ENCODE assay signal across 26 mouse cellular contexts in genomic region chr11:83306700-83307253, GRCm38 (mm10). TPM values are rescaled to one million over a fixed set of nuclear protein-coding genes. Genes with fewer than 3 reads are reported as not detected.
A peak's percentile ranks its signal among the peaks of the same experiment; 100 is the strongest.
DNase-seq lines count a peak whose midpoint lies in the region; ATAC-seq and TF ChIP-seq lines count a peak whose summit lies in the region.
"Had no signal": no experiment of that assay in that cellular context is flagged by ENCODE, and none has a peak within 500 bp of the region (broad histone marks: within the 10 kb centered on the region; RNA-seq: fewer than 3 reads in every experiment).

No protein-coding gene starts in this region.

- in situ Hi-C loops in CH12.LX (cut with MboI; ENCODE audit: low pct_ligation_motif_present, low pct_unique_long_range_greater_than_20kb, low sequenced_read_pairs): no loop called here

- no peak for ATAC-seq in heart, embryonic 12.5 days (ENCODE audit: insufficient number of reproducible peaks, low FRiP score)
- ATAC-seq: CD4-positive, CD25-positive, alpha-beta regulatory T cell, adult 4 months; forebrain, embryonic 14.5 days; forebrain, embryonic 16.5 days had no signal

- dilution Hi-C loops in CH12.LX (cut with MboI; ENCODE audit: extremely low pct_ligation_motif_present, extremely low pct_unique_long_range_greater_than_20kb, low sequenced_read_pairs): no loop called here

- peak overlapping the region; percentile 33; the same call in 1 of the 2 replicates for H3K27ac ChIP-seq in layer of hippocampus, adult 2 months
- no peak overlapping the region for H3K27ac ChIP-seq in CH12.LX (ENCODE audit: insufficient read depth, low read depth)
- no peak overlapping the region for H3K27ac ChIP-seq in kidney, adult 2 months (ENCODE audit: insufficient read depth, low read depth, low read length)
- H3K27ac ChIP-seq in heart, embryonic 12.5 days (ENCODE audit: poor library complexity, severe bottlenecking): no peak overlapping the region
- H3K27ac ChIP-seq: embryonic facial prominence, embryonic 13.5 days; embryonic facial prominence, embryonic 15.5 days; forebrain, embryonic 10.5 days; forebrain, embryonic 12.5 days had no signal

- H3K9me3 ChIP-seq in CH12.LX (replicated peaks; ENCODE audit: low read length): no peaks in the 10 kb centered on the region
- no peaks in the 10 kb centered on the region for H3K9me3 ChIP-seq in heart, embryonic 12.5 days (replicated peaks)
- H3K9me3 ChIP-seq: embryonic facial prominence, embryonic 13.5 days; embryonic facial prominence, embryonic 15.5 days; forebrain, embryonic 10.5 days; forebrain, embryonic 12.5 days had no signal

- peaks cover 57% of the 10 kb centered on the region for H3K79me2 ChIP-seq in CH12.LX (replicated peaks; ENCODE audit: control insufficient read depth, extremely low read depth, insufficient read depth, poor library complexity, severe bottlenecking)

- TF ChIP-seq RAD21 in CH12.LX (IDR thresholded peaks at IDR 0.05; ENCODE audit: low read depth, low read length): no peak; the same call in 1 of the 2 replicates

- peaks cover 5 to 61% of the 10 kb centered on the region in 2 experiments for H3K4me1 ChIP-seq in CH12.LX (ENCODE audit: control insufficient read depth in 1 of 2, insufficient read depth in 2 of 2)
- H3K4me1 ChIP-seq in kidney, adult 2 months (ENCODE audit: control insufficient read depth, insufficient read depth, low read length): peaks cover 5% of the 10 kb centered on the region; the same call in 1 of the 2 replicates
- H3K4me1 ChIP-seq in heart, embryonic 12.5 days (replicated peaks): peaks cover 16% of the 10 kb centered on the region

- H3K4me3 ChIP-seq in layer of hippocampus, adult 2 months: no peak overlapping the region
- H3K4me3 ChIP-seq in CH12.LX (replicated peaks in 1 of 3; ENCODE audit: low read depth in 2 of 3, low read length in 2 of 3, poor library complexity in 1 of 3): no peak overlapping the region
- no peak overlapping the region for H3K4me3 ChIP-seq in kidney, adult 2 months (ENCODE audit: insufficient read depth, low read depth, low read length)
- H3K4me3 ChIP-seq in heart, embryonic 12.5 days: no peak overlapping the region
- H3K4me3 ChIP-seq: embryonic facial prominence, embryonic 13.5 days; embryonic facial prominence, embryonic 15.5 days; erythroblast, embryonic 14.5 days; forebrain, embryonic 10.5 days; forebrain, embryonic 12.5 days had no signal

- no peaks in the 10 kb centered on the region for H3K27me3 ChIP-seq in CH12.LX (replicated peaks)
- H3K27me3 ChIP-seq in kidney, adult 2 months (replicated peaks; ENCODE audit: control insufficient read depth, insufficient read depth, low read length): no peaks in the 10 kb centered on the region
- no peaks in the 10 kb centered on the region for H3K27me3 ChIP-seq in heart, embryonic 12.5 days (replicated peaks)
- H3K27me3 ChIP-seq: embryonic facial prominence, embryonic 13.5 days; embryonic facial prominence, embryonic 15.5 days; forebrain, embryonic 12.5 days had no signal

- peak; percentile 71 for TF ChIP-seq EP300 in CH12.LX (IDR thresholded peaks at IDR 0.05; ENCODE audit: low read length)

- TF ChIP-seq POLR2A in CH12.LX (IDR thresholded peaks at IDR 0.05; ENCODE audit: low read depth, low read length): no peak
- no peak for TF ChIP-seq POLR2A in kidney, adult 2 months (IDR thresholded peaks at IDR 0.05; ENCODE audit: low read depth, low read length)

- peaks cover 15 to 32% of the 10 kb centered on the region in 2 experiments for H3K36me3 ChIP-seq in CH12.LX (replicated peaks in 1 of 2; ENCODE audit: control insufficient read depth in 1 of 2, insufficient read depth in 1 of 2, low read length in 1 of 2)
- H3K36me3 ChIP-seq in kidney, adult 2 months (ENCODE audit: control insufficient read depth, insufficient read depth, low read length): no peaks in the 10 kb centered on the region; the same call in 1 of the 2 replicates
- peaks cover 23% of the 10 kb centered on the region for H3K36me3 ChIP-seq in heart, embryonic 12.5 days

- H3K4me2 ChIP-seq in CH12.LX (ENCODE audit: insufficient read depth, low read depth, poor library complexity, severe bottlenecking): no peak overlapping the region
- no peak overlapping the region for H3K4me2 ChIP-seq in heart, embryonic 12.5 days
- H3K4me2 ChIP-seq: embryonic facial prominence, embryonic 13.5 days; embryonic facial prominence, embryonic 15.5 days; forebrain, embryonic 12.5 days had no signal

- H3K9ac ChIP-seq in CH12.LX (ENCODE audit: insufficient read depth, low read depth): no peak overlapping the region
- H3K9ac ChIP-seq in heart, embryonic 12.5 days: no peak overlapping the region
- H3K9ac ChIP-seq: embryonic facial prominence, embryonic 13.5 days; embryonic facial prominence, embryonic 15.5 days; forebrain, embryonic 12.5 days had no signal

- DNase-seq in layer of hippocampus, adult 2 months (ENCODE audit: low spot score in 2 of 2): no peak
- DNase-seq in layer of hippocampus, adult 18-20 months (ENCODE audit: low spot score in 2 of 2): no peak
- DNase-seq in A20 (ENCODE audit: low read depth, low spot score): peak; percentile 57
- no peak for DNase-seq in CH12.LX (ENCODE audit: extremely low read depth)
- no peak for DNase-seq in kidney, adult 2 months
- DNase-seq: adrenal gland, adult 2 months; adrenal gland, postnatal 10 days; adrenal gland, postnatal 25 days; cerebellum, adult 11 months; cerebellum, adult 18-20 months; cerebellum, adult 8-10 months; cerebellum, adult 9-11 months; cerebellum, postnatal 14 days; cerebellum, postnatal 36 days; embryo, embryonic 11 days had no signal

- no peak for TF ChIP-seq CTCF in layer of hippocampus, adult 2 months (conservative IDR thresholded peaks at IDR 0.05)
- no peak for TF ChIP-seq CTCF in CH12.LX (conservative IDR thresholded peaks at IDR 0.05 in 1 of 2, IDR thresholded peaks at IDR 0.05 in 1 of 2; ENCODE audit: low read depth in 2 of 2, low read length in 2 of 2)
- no peak for TF ChIP-seq CTCF in kidney, adult 2 months (conservative IDR thresholded peaks at IDR 0.05; ENCODE audit: insufficient read depth, insufficient read length, low read depth, low read length)

- WGBS in kidney, adult 2 months: 69% methylated on average over 4 of the region's 4 CpGs
- 84% methylated on average over 4 of the region's 4 CpGs for WGBS in heart, embryonic 12.5 days

TF ChIP-seq in CH12.LX, 34 proteins besides CTCF, POLR2A, EP300 and RAD21:
- TF ChIP-seq IRF4 (IDR thresholded peaks at IDR 0.05; ENCODE audit: low read depth, low read length) (peak; percentile 92), NELFE (IDR thresholded peaks at IDR 0.05; ENCODE audit: low read depth, low read length) (no peak), USF2 (conservative IDR thresholded peaks at IDR 0.05; ENCODE audit: low read depth, low read length) (no peak), ETS1 (conservative IDR thresholded peaks at IDR 0.05; ENCODE audit: low read depth, low read length) (0 out of 2 replicates have a peak, but pooled peaks have one; percentile 16), UBTF (IDR thresholded peaks at IDR 0.05; ENCODE audit: low read depth, low read length) (no peak), SMC3 (IDR thresholded peaks at IDR 0.05; ENCODE audit: low read depth, low read length) (no peak), HCFC1 (IDR thresholded peaks at IDR 0.05; ENCODE audit: low read depth, low read length) (no peak; the same call in 1 of the 2 replicates), GABPA (IDR thresholded peaks at IDR 0.05; ENCODE audit: insufficient replicate concordance, low read depth, low read length) (no peak), MAZ (IDR thresholded peaks at IDR 0.05; ENCODE audit: low read depth, low read length) (0 out of 2 replicates have a peak, but pooled peaks have one; percentile 38), NRF1 (IDR thresholded peaks at IDR 0.05; ENCODE audit: low read depth, low read length) (0 out of 2 replicates have a peak, but pooled peaks have one; percentile 12), MYC (IDR thresholded peaks at IDR 0.05; ENCODE audit: low read depth, low read length) (no peak), SIN3A (IDR thresholded peaks at IDR 0.05; ENCODE audit: low read length) (peak; percentile 83), BHLHE40 (IDR thresholded peaks at IDR 0.05; ENCODE audit: low read depth, low read length) (peak; percentile 22), E2F4 (IDR thresholded peaks at IDR 0.05; ENCODE audit: insufficient replicate concordance, low read depth, low read length) (no peak), USF1 (IDR thresholded peaks at IDR 0.05; ENCODE audit: low read depth, low read length) (peak; percentile 48), ZMIZ1 (IDR thresholded peaks at IDR 0.05; ENCODE audit: low read depth, low read length) (no peak), MAX (IDR thresholded peaks at IDR 0.05; ENCODE audit: low read length) (peak; percentile 61), TCF12 (IDR thresholded peaks at IDR 0.05; ENCODE audit: low read depth, low read length) (0 out of 2 replicates have a peak, but pooled peaks have one; percentile 24), MXI1 (IDR thresholded peaks at IDR 0.05; ENCODE audit: low read depth, low read length) (peak; percentile 72; the same call in 1 of the 2 replicates)
TF ChIP-seq in CH12.LX: peak in this region for 10.

RNA-seq across cellular contexts. Expression of gene Pex12, which starts 4.4 kb away (rescaled TPM):
- total RNA-seq in layer of hippocampus, adult 2 months (2021): 10 to 100 TPM; 11.0 to 11.2 TPM
- total RNA-seq in layer of hippocampus, adult 18-20 months (2021): 10 to 100 TPM in 1 of 2 experiments, 1 to 10 TPM in 1; 9.9 to 12.9 TPM
- total RNA-seq in CH12.LX (2012; rRNA removed) (9.5 and 11.4 TPM in 2 replicates), CH12.LX (2014; rRNA removed) (6.3 and 8.2 TPM in 2 replicates)
- polyA plus RNA-seq in CH12.LX (2012; ENCODE audit: insufficient read length, low read depth): 30.6 and 30.7 TPM in 2 replicates
- polyA plus RNA-seq in kidney, adult 2 months (2012; rRNA removed): 11.4 and 11.8 TPM in 2 replicates
- polyA plus RNA-seq in heart, embryonic 12.5 days (2016; fragmentation: Nextera tagmentation; extraction: Ambion mirVana): 9.9 and 10.2 TPM in 2 replicates

RNA-seq across cellular contexts. Expression of gene Ap2b1, which starts 8.0 kb away (rescaled TPM):
- 100 to 1,000 TPM; 319 to 331 TPM for total RNA-seq in layer of hippocampus, adult 2 months (2021)
- total RNA-seq in layer of hippocampus, adult 18-20 months (2021): 100 to 1,000 TPM; 320 to 324 TPM
- total RNA-seq in CH12.LX (2012; rRNA removed) (59.1 and 60.1 TPM in 2 replicates), CH12.LX (2014; rRNA removed) (57.6 and 58.3 TPM in 2 replicates)
- polyA plus RNA-seq in CH12.LX (2012; ENCODE audit: insufficient read length, low read depth): 75.7 and 78.8 TPM in 2 replicates
- polyA plus RNA-seq in kidney, adult 2 months (2012; rRNA removed): 34.9 and 37.4 TPM in 2 replicates
- 53.8 and 58.7 TPM in 2 replicates for polyA plus RNA-seq in heart, embryonic 12.5 days (2016; fragmentation: Nextera tagmentation; extraction: Ambion mirVana)

RNA-seq across cellular contexts. Expression of gene Slfn14, which starts 20.3 kb away (rescaled TPM):
- total RNA-seq in layer of hippocampus, adult 2 months (2021): not detected
- total RNA-seq in layer of hippocampus, adult 18-20 months (2021): not detected
- total RNA-seq in CH12.LX (2012; rRNA removed): not detected in 2 replicates
- not detected in 2 replicates for total RNA-seq in CH12.LX (2014; rRNA removed)
- not detected in 2 replicates for polyA plus RNA-seq in CH12.LX (2012; ENCODE audit: insufficient read length, low read depth)
- polyA plus RNA-seq in kidney, adult 2 months (2012; rRNA removed): 0.03 TPM in 1 of 2 replicates, not detected in the other
- polyA plus RNA-seq in heart, embryonic 12.5 days (2016; fragmentation: Nextera tagmentation; extraction: Ambion mirVana): 3.0 and 3.4 TPM in 2 replicates
- total RNA-seq: adrenal gland, adult 2 months; adrenal gland, postnatal 25 days; common myeloid progenitor, adult 5-6 weeks; ES-E14 had no signal
- polyA plus RNA-seq: adrenal gland, adult 2 months; CD4-positive, CD25-positive, alpha-beta regulatory T cell, adult 4 months; forebrain, embryonic 14.5 days; forebrain, embryonic 16.5 days had no signal

Comparison
In these comparisons a context has a peak if more than half of its experiments do, and no peak if none do; other contexts are left out.
1. RNA of gene Ap2b1, which starts 8.0 kb away (total RNA-seq): 319 to 331 TPM in layer of hippocampus, adult 2 months and 320 to 324 TPM in layer of hippocampus, adult 18-20 months; 57.6 to 60.1 TPM in CH12.LX; every median in the first group is over 4 times any median in the second.